Mouse (Mus musculus) heart, postnatal 10 days (tissue): ENCODE measurements at regions not wholly inside any gene's neighbourhood (a gene's known extent, or its start where the extent isn't known, plus 50 kb on each side); places are given as distances from the start of the nearest gene placed in this dataset.
A peak's percentile ranks its signal among the peaks of the same experiment; 100 is the strongest.
"Not testable (repeated sequence)": the region's sequence is repeated elsewhere in the genome, so short reads cannot be mapped to it uniquely, and the experiment has no call there.

Experiments
- DNase-seq, 2 experiments: peaks; one replicate each; pipeline ENCODE4 v3.0.0; 2021
- intact Hi-C: fragments of 180-260 bp; cut with DNase I; formaldehyde crosslinking; loops from one replicate; pipeline ENCODE4 v1.15.1; 2025

- intact Hi-C loops: loop anchor here (5.0 kb wide), 1 partner anchor 260 kb away; no protein-coding TSS in a partner anchor
- DNase-seq: not testable (repeated sequence)
Measured at GRCm38 (mm10) chrX:114802061-114802460, 102.8 kb upstream of the Ube2dnl1 start.

GRCm38 (mm10) chrX:114816267-114816666, 88.5 kb upstream of the Ube2dnl1 start:
- intact Hi-C loops: no loop called here
- DNase-seq: peak; percentile 13 to 19

GRCm38 (mm10) chrX:114836906-114837305, 67.9 kb upstream of the Ube2dnl1 start:
- intact Hi-C loops: no loop called here
- DNase-seq: no peak

DNA sequence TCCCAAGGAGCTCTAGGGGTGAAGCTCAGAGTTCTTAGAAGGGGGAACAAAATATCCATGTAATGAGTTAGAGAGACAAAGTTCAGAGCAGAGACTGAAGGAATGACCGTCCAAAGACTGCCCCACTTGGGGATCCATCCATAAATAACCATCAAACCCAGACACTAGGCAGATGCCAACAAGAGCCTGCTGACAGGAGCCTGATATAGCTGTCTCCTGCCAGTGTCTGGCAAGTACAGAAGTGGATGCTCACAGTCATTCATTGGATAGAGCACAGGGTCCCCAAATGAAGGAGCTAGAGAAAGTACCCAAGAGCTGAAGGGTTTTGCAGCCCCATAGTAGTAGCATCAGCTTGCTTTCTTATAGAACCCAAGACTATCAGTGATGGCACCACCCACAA, 61.3 kb upstream of the Ube2dnl1 start:
- peak; percentile 18 to 36 for DNase-seq
- intact Hi-C loops: no loop called here
